Comparison of ENCODE assay signal across 18 mouse cellular contexts in genomic region chr17:83469586-83469985, GRCm38 (mm10).
"Had no signal": no experiment of that assay in that cellular context is flagged by ENCODE, and none has a peak within 500 bp of the region (broad histone marks: within the 10 kb centered on the region; RNA-seq: fewer than 3 reads in every experiment).

No protein-coding gene starts in this region.

- H3K4me3 ChIP-seq: midbrain, embryonic 10.5 days; midbrain, embryonic 12.5 days; myocyte; neural tube, embryonic 13.5 days; neural tube, embryonic 15.5 days had no signal

- H3K27me3 ChIP-seq: midbrain, embryonic 12.5 days; neural tube, embryonic 13.5 days; neural tube, embryonic 15.5 days had no signal

- H3K4me2 ChIP-seq: lung, embryonic 14.5 days; midbrain, embryonic 12.5 days; neural tube, embryonic 13.5 days; neural tube, embryonic 15.5 days had no signal

- H3K4me1 ChIP-seq: neural tube, embryonic 13.5 days; neural tube, embryonic 15.5 days had no signal

- ATAC-seq: midbrain, embryonic 16.5 days had no signal

- H3K27ac ChIP-seq: midbrain, embryonic 10.5 days; midbrain, embryonic 12.5 days; neural tube, embryonic 13.5 days; neural tube, embryonic 15.5 days had no signal

- H3K9ac ChIP-seq: lung, embryonic 14.5 days; midbrain, embryonic 12.5 days; neural tube, embryonic 13.5 days; neural tube, embryonic 15.5 days had no signal

- H3K9me3 ChIP-seq: midbrain, embryonic 10.5 days; midbrain, embryonic 12.5 days; neural tube, embryonic 13.5 days; neural tube, embryonic 15.5 days had no signal

- DNase-seq: lung, adult 18-20 months; lung, embryonic 14.5 days; lung, postnatal 10 days; lung, postnatal 4 days; midbrain, embryonic 14.5 days; right cerebral cortex, adult 18-20 months; right cerebral cortex, postnatal 25 days; right cerebral cortex, postnatal 4 days; spleen, adult 18-20 months; thymus, adult 2 months; thymus, postnatal 25 days; thymus, postnatal 4 days had no signal
